Mouse (Mus musculus) myocyte (in vitro differentiated cells): ENCODE results near the gene Aqp6. TPM values are rescaled to one million over a fixed set of nuclear protein-coding genes. Genes with fewer than 3 reads are reported as not detected.

Experiments used
- H3K27me3 ChIP-seq: one replicate; pipeline ENCODE4 v1.6.1; 2011; ENCODE audit not compliant: control insufficient read depth, insufficient read depth, insufficient read length
- H3K36me3 ChIP-seq: one replicate; pipeline ENCODE4 v1.6.1; 2011; ENCODE audit not compliant: control insufficient read depth, insufficient read depth
- H3K4me2 ChIP-seq: one replicate; pipeline ENCODE4 v1.6.1; 2011; ENCODE audit warnings: low read depth, control low read depth
- H3K4me3 ChIP-seq: one replicate; pipeline ENCODE4 v1.5.1; 2011; ENCODE audit warnings: mild to moderate bottlenecking, control low read depth, moderate library complexity
- H3K79me2 ChIP-seq: one replicate; pipeline ENCODE4 v1.6.1; 2011; ENCODE audit not compliant: control insufficient read depth, insufficient read depth
- H3ac ChIP-seq: one replicate; pipeline ENCODE4 v1.6.1; 2011; ENCODE audit not compliant: control insufficient read depth, insufficient read length
- CEBPB ChIP-seq: IDR thresholded peaks from 2 replicates; pipeline ENCODE4 v1.6.1; 2011; ENCODE audit warnings: mild to moderate bottlenecking, moderate library complexity; ENCODE audit not compliant: poor library complexity, insufficient read depth, severe bottlenecking
- E2F4 ChIP-seq: IDR thresholded peaks from one replicate; pipeline ENCODE4 v1.6.1; 2011; ENCODE audit warnings: mild to moderate bottlenecking, control low read depth, moderate library complexity; ENCODE audit not compliant: insufficient read depth
- MAX ChIP-seq: IDR thresholded peaks from one replicate; pipeline ENCODE4 v1.6.1; 2011; ENCODE audit warnings: low read depth, mild to moderate bottlenecking, control low read depth
- MYOD1 ChIP-seq, 3 experiments: IDR thresholded peaks; one replicate each; pipeline ENCODE4 v1.6.1; 2011; ENCODE audit warnings: control low read depth in 2 of 3, low read depth in 2 of 3, mild to moderate bottlenecking in 2 of 3, moderate library complexity in 1 of 3; ENCODE audit not compliant: insufficient read length in 2 of 3, control insufficient read depth in 1 of 3
- MYOG ChIP-seq, 3 experiments: IDR thresholded peaks; one replicate each; pipeline ENCODE4 v1.6.1; 2011; ENCODE audit warnings: control low read depth in 2 of 3, low read depth in 2 of 3, mild to moderate bottlenecking in 2 of 3; ENCODE audit not compliant: insufficient read length in 2 of 3, control insufficient read depth in 1 of 3, insufficient read depth in 1 of 3
- POLR2A ChIP-seq: IDR thresholded peaks from one replicate; pipeline ENCODE4 v1.6.1; 2011; ENCODE audit warnings: low read depth, mild to moderate bottlenecking, control low read depth, moderate library complexity; ENCODE audit not compliant: insufficient read length
- POLR2AphosphoS2 ChIP-seq: IDR thresholded peaks from one replicate; pipeline ENCODE4 v1.6.1; 2011; ENCODE audit warnings: low read depth, control low read depth; ENCODE audit not compliant: insufficient read length
- REST ChIP-seq: IDR thresholded peaks from one replicate; pipeline ENCODE4 v1.6.1; 2011; ENCODE audit warnings: mild to moderate bottlenecking, control low read depth, moderate library complexity; ENCODE audit not compliant: insufficient read depth, insufficient read length
- SRF ChIP-seq: IDR thresholded peaks from one replicate; pipeline ENCODE4 v1.6.1; 2011; ENCODE audit warnings: low read depth; ENCODE audit not compliant: control insufficient read depth, insufficient read length
- TCF12 ChIP-seq: IDR thresholded peaks from one replicate; pipeline ENCODE4 v1.6.1; 2011; ENCODE audit warnings: mild to moderate bottlenecking, control low read depth; ENCODE audit not compliant: poor library complexity, insufficient read depth, severe bottlenecking
- TCF3 ChIP-seq: IDR thresholded peaks from one replicate; pipeline ENCODE4 v1.6.1; 2011; ENCODE audit warnings: low read depth, control low read depth; ENCODE audit not compliant: insufficient read length
- USF1 ChIP-seq: IDR thresholded peaks from one replicate; pipeline ENCODE4 v1.6.1; 2011; ENCODE audit warnings: low read depth, mild to moderate bottlenecking, control low read depth, moderate library complexity
- polyA plus RNA-seq: library from polyadenylated mRNA; unstranded; fragments of >200 nt; fragmentation: generic; extraction: Trizol; gene quantifications from one replicate; pipeline ENCODE4 v1.2.1, GENCODE M21; 2012; ENCODE audit warnings: missing spikeins

Aqp6 gene
- polyA plus RNA-seq, 1 experiment = not detected

GRCm38 (mm10) chr15:99619821-99620220 lies 18.6 kb downstream of the Aqp6 start:
- H3ac ChIP-seq = no peak overlapping the region
- TF ChIP-seq MYOD1 (IDR thresholded peaks at IDR 0.05; ENCODE audit: control insufficient read depth in 1 of 3, insufficient read length in 2 of 3, low read depth in 2 of 3) (no peak), SRF (no peak)
- H3K27me3 ChIP-seq = no peaks in the 10 kb centered on the region
- H3K4me2 ChIP-seq = no peak overlapping the region
- no peak overlapping the region for H3K4me3 ChIP-seq
- H3K79me2 ChIP-seq = peaks cover 4% of the 10 kb centered on the region
- H3K36me3 ChIP-seq = peaks cover 45% of the 10 kb centered on the region

GRCm38 (mm10) chr15:99622063-99622462 lies 20.9 kb downstream of the Aqp6 start:
- no peaks in the 10 kb centered on the region for H3K27me3 ChIP-seq
- peaks cover 4% of the 10 kb centered on the region for H3K79me2 ChIP-seq
- H3K4me2 ChIP-seq = no peak overlapping the region
- no peak overlapping the region for H3ac ChIP-seq
- no peak overlapping the region for H3K4me3 ChIP-seq
- peaks cover 65% of the 10 kb centered on the region for H3K36me3 ChIP-seq
- no peak for TF ChIP-seq MAX
- peak; percentile 19 for TF ChIP-seq POLR2A

GRCm38 (mm10) chr15:99631618-99632017 lies 30.4 kb downstream of the Aqp6 start:
- Histone ChIP-seq H3K4me2 (no peak overlapping the region), H3K36me3 (peaks cover 78% of the 10 kb centered on the region), H3ac (no peak overlapping the region), H3K27me3 (no peaks in the 10 kb centered on the region), H3K4me3 (no peak overlapping the region), H3K79me2 (no peaks in the 10 kb centered on the region)
- TF ChIP-seq SRF (no peak), MAX (no peak), POLR2AphosphoS2 (no peak), REST (no peak), MYOD1 (IDR thresholded peaks at IDR 0.05; ENCODE audit: control insufficient read depth in 1 of 3, insufficient read length in 2 of 3, low read depth in 2 of 3) (no peak)

GRCm38 (mm10) chr15:99634702-99635101 lies 33.5 kb downstream of the Aqp6 start:
- H3K4me3 ChIP-seq = no peak overlapping the region
- H3K36me3 ChIP-seq = peaks cover 82% of the 10 kb centered on the region
- peaks cover under 1% of the 10 kb centered on the region for H3K79me2 ChIP-seq
- H3K4me2 ChIP-seq = no peak overlapping the region
- TF ChIP-seq POLR2A (no peak), MAX (no peak), USF1 (no peak), TCF3 (no peak)
- no peaks in the 10 kb centered on the region for H3K27me3 ChIP-seq
- H3ac ChIP-seq = no peak overlapping the region

- peaks cover 71% of the 10 kb centered on the region for H3K36me3 ChIP-seq
- H3K4me3 ChIP-seq = no peak overlapping the region
- TF ChIP-seq MAX (no peak), MYOD1 (IDR thresholded peaks at IDR 0.05; ENCODE audit: control insufficient read depth in 1 of 3, insufficient read length in 2 of 3, low read depth in 2 of 3) (no peak), USF1 (no peak), REST (no peak), TCF12 (no peak), POLR2A (no peak), SRF (no peak), TCF3 (no peak), CEBPB (no peak), POLR2AphosphoS2 (no peak), E2F4 (no peak), MYOG (IDR thresholded peaks at IDR 0.05; ENCODE audit: control insufficient read depth in 1 of 3, insufficient read depth in 1 of 3, insufficient read length in 2 of 3, low read depth in 2 of 3) (no peak)
- H3ac ChIP-seq = no peak overlapping the region
- no peaks in the 10 kb centered on the region for H3K27me3 ChIP-seq
- no peak overlapping the region for H3K4me2 ChIP-seq
- peaks cover 29% of the 10 kb centered on the region for H3K79me2 ChIP-seq
These were observed 36.4 kb downstream of the Aqp6 start for GRCm38 (mm10) chr15:99637405-99638123.

GRCm38 (mm10) chr15:99638124-99638485 lies 36.9 kb downstream of the Aqp6 start:
- Histone ChIP-seq H3ac (no peak overlapping the region), H3K79me2 (peaks cover 35% of the 10 kb centered on the region), H3K27me3 (no peaks in the 10 kb centered on the region), H3K4me3 (no peak overlapping the region), H3K36me3 (peaks cover 65% of the 10 kb centered on the region), H3K4me2 (no peak overlapping the region)
- no peak for TF ChIP-seq POLR2A
- no peak for TF ChIP-seq MYOG (IDR thresholded peaks at IDR 0.05; ENCODE audit: control insufficient read depth in 1 of 3, insufficient read depth in 1 of 3, insufficient read length in 2 of 3, low read depth in 2 of 3)
- TF ChIP-seq POLR2AphosphoS2 = no peak
- no peak for TF ChIP-seq TCF3
- no peak for TF ChIP-seq CEBPB
- no peak for TF ChIP-seq REST
- no peak for TF ChIP-seq E2F4
- no peak for TF ChIP-seq SRF
- no peak for TF ChIP-seq MYOD1 (IDR thresholded peaks at IDR 0.05; ENCODE audit: control insufficient read depth in 1 of 3, insufficient read length in 2 of 3, low read depth in 2 of 3)
- TF ChIP-seq USF1 = no peak
- TF ChIP-seq TCF12 = no peak
- no peak for TF ChIP-seq MAX
